Mouse (Mus musculus): ENCODE measurements around the gene Npnt. TPM values are rescaled to one million over a fixed set of nuclear protein-coding genes. Genes with fewer than 3 reads are reported as not detected.

Npnt gene
- polyA plus RNA-seq, 1 experiment from 2014 or later, result 33.0 TPM

GRCm38 (mm10) chr3:132919240-132919639 lies 30.9 kb downstream of the Npnt start:
- Histone ChIP-seq H3K4me3 (ENCODE audit: low read depth, low read length) (no peak overlapping the region), H3K27me3 (ENCODE audit: control insufficient read depth, insufficient read depth, low read depth, low read length) (no peaks in the 10 kb centered on the region), H3K36me3 (ENCODE audit: control insufficient read depth, insufficient read depth, low read length) (no peaks in the 10 kb centered on the region), H3K27ac (ENCODE audit: low read length) (no peak overlapping the region), H3K4me2 (ENCODE audit: low read length) (no peak overlapping the region), H3K9me3 (replicated peaks; ENCODE audit: control insufficient read depth, low read length, poor library complexity, severe bottlenecking) (no peaks in the 10 kb centered on the region), H3K4me1 (ENCODE audit: control insufficient read depth, insufficient read depth, low read length) (no peaks in the 10 kb centered on the region), H3K9ac (ENCODE audit: low read depth, low read length) (no peak overlapping the region)
- 91% methylated on average over 11 of the region's 11 CpGs for WGBS
- no peak for ATAC-seq

GRCm38 (mm10) chr3:132917356-132918090 lies 32.6 kb downstream of the Npnt start:
- H3K4me1 ChIP-seq (ENCODE audit: control insufficient read depth, insufficient read depth, low read length), result no peaks in the 10 kb centered on the region
- ATAC-seq, result no peak
- 88% methylated on average over 9 of the region's 9 CpGs for WGBS

GRCm38 (mm10) chr3:132915661-132916060 lies 34.4 kb downstream of the Npnt start:
- ATAC-seq, result no peak
- H3K4me1 ChIP-seq (ENCODE audit: control insufficient read depth, insufficient read depth, low read length), result no peaks in the 10 kb centered on the region
- WGBS, result 61% methylated on average over 9 of the region's 9 CpGs

More at GRCm38 (mm10) chr3:132917356-132918090, 32.6 kb downstream of the Npnt start:
- Histone ChIP-seq H3K27me3 (ENCODE audit: control insufficient read depth, insufficient read depth, low read depth, low read length) (no peaks in the 10 kb centered on the region), H3K27ac (ENCODE audit: low read length) (no peak overlapping the region), H3K4me2 (ENCODE audit: low read length) (no peak overlapping the region), H3K36me3 (ENCODE audit: control insufficient read depth, insufficient read depth, low read length) (no peaks in the 10 kb centered on the region), H3K4me3 (ENCODE audit: low read depth, low read length) (no peak overlapping the region), H3K9me3 (replicated peaks; ENCODE audit: control insufficient read depth, low read length, poor library complexity, severe bottlenecking) (no peaks in the 10 kb centered on the region), H3K9ac (ENCODE audit: low read depth, low read length) (no peak overlapping the region)

GRCm38 (mm10) chr3:132912420-132912819 lies 37.7 kb downstream of the Npnt start:
- no peak overlapping the region for H3K4me2 ChIP-seq (ENCODE audit: low read length)
- H3K4me3 ChIP-seq (ENCODE audit: low read depth, low read length), result no peak overlapping the region
- WGBS, result 75% methylated on average over 2 of the region's 2 CpGs
- H3K9ac ChIP-seq (ENCODE audit: low read depth, low read length), result no peak overlapping the region
- peaks cover 7% of the 10 kb centered on the region; the same call in 1 of the 2 replicates for H3K4me1 ChIP-seq (ENCODE audit: control insufficient read depth, insufficient read depth, low read length)
- no peak overlapping the region for H3K27ac ChIP-seq (ENCODE audit: low read length)
- H3K27me3 ChIP-seq (ENCODE audit: control insufficient read depth, insufficient read depth, low read depth, low read length), result no peaks in the 10 kb centered on the region
- ATAC-seq, result no peak
- H3K9me3 ChIP-seq (replicated peaks; ENCODE audit: control insufficient read depth, low read length, poor library complexity, severe bottlenecking), result no peaks in the 10 kb centered on the region
- H3K36me3 ChIP-seq (ENCODE audit: control insufficient read depth, insufficient read depth, low read length), result no peaks in the 10 kb centered on the region

More at GRCm38 (mm10) chr3:132915661-132916060, 34.4 kb downstream of the Npnt start:
- no peaks in the 10 kb centered on the region for H3K27me3 ChIP-seq (ENCODE audit: control insufficient read depth, insufficient read depth, low read depth, low read length)
- H3K4me2 ChIP-seq (ENCODE audit: low read length), result no peak overlapping the region
- H3K9ac ChIP-seq (ENCODE audit: low read depth, low read length), result no peak overlapping the region
- H3K36me3 ChIP-seq (ENCODE audit: control insufficient read depth, insufficient read depth, low read length), result no peaks in the 10 kb centered on the region
- no peak overlapping the region for H3K4me3 ChIP-seq (ENCODE audit: low read depth, low read length)
- no peak overlapping the region for H3K27ac ChIP-seq (ENCODE audit: low read length)
- H3K9me3 ChIP-seq (replicated peaks; ENCODE audit: control insufficient read depth, low read length, poor library complexity, severe bottlenecking), result no peaks in the 10 kb centered on the region

GRCm38 (mm10) chr3:132911716-132912115 lies 38.4 kb downstream of the Npnt start:
- H3K9me3 ChIP-seq (replicated peaks; ENCODE audit: control insufficient read depth, low read length, poor library complexity, severe bottlenecking), result no peaks in the 10 kb centered on the region
- peaks cover 7% of the 10 kb centered on the region; the same call in 1 of the 2 replicates for H3K4me1 ChIP-seq (ENCODE audit: control insufficient read depth, insufficient read depth, low read length)
- no peak overlapping the region for H3K4me2 ChIP-seq (ENCODE audit: low read length)
- no peak overlapping the region for H3K4me3 ChIP-seq (ENCODE audit: low read depth, low read length)
- H3K36me3 ChIP-seq (ENCODE audit: control insufficient read depth, insufficient read depth, low read length), result no peaks in the 10 kb centered on the region
- no peak overlapping the region for H3K9ac ChIP-seq (ENCODE audit: low read depth, low read length)
- no peak for ATAC-seq
- H3K27me3 ChIP-seq (ENCODE audit: control insufficient read depth, insufficient read depth, low read depth, low read length), result no peaks in the 10 kb centered on the region
- no peak overlapping the region for H3K27ac ChIP-seq (ENCODE audit: low read length)
- 52% methylated on average over 4 of the region's 4 CpGs for WGBS

- Histone ChIP-seq H3K4me1 (ENCODE audit: control insufficient read depth, insufficient read depth, low read length) (peaks cover 7% of the 10 kb centered on the region; the same call in 1 of the 2 replicates), H3K4me2 (ENCODE audit: low read length) (no peak overlapping the region), H3K4me3 (ENCODE audit: low read depth, low read length) (no peak overlapping the region), H3K9me3 (replicated peaks; ENCODE audit: control insufficient read depth, low read length, poor library complexity, severe bottlenecking) (no peaks in the 10 kb centered on the region), H3K27ac (ENCODE audit: low read length) (no peak overlapping the region), H3K9ac (ENCODE audit: low read depth, low read length) (no peak overlapping the region), H3K36me3 (ENCODE audit: control insufficient read depth, insufficient read depth, low read length) (no peaks in the 10 kb centered on the region), H3K27me3 (ENCODE audit: control insufficient read depth, insufficient read depth, low read depth, low read length) (no peaks in the 10 kb centered on the region)
- ATAC-seq, result no peak
- WGBS, result 78% methylated on average over 5 of the region's 5 CpGs
Observed at GRCm38 (mm10) chr3:132910727-132911126, 39.4 kb downstream of the Npnt start.

GRCm38 (mm10) chr3:132909736-132910135 lies 40.4 kb downstream of the Npnt start:
- H3K27ac ChIP-seq (ENCODE audit: low read length), result no peak overlapping the region
- H3K27me3 ChIP-seq (ENCODE audit: control insufficient read depth, insufficient read depth, low read depth, low read length), result no peaks in the 10 kb centered on the region
- ATAC-seq, result no peak
- no peaks in the 10 kb centered on the region for H3K9me3 ChIP-seq (replicated peaks; ENCODE audit: control insufficient read depth, low read length, poor library complexity, severe bottlenecking)
- 63% methylated on average over 12 of the region's 12 CpGs for WGBS
- H3K4me1 ChIP-seq (ENCODE audit: control insufficient read depth, insufficient read depth, low read length), result peaks cover 7% of the 10 kb centered on the region; the same call in 1 of the 2 replicates
- no peaks in the 10 kb centered on the region for H3K36me3 ChIP-seq (ENCODE audit: control insufficient read depth, insufficient read depth, low read length)
- no peak overlapping the region for H3K9ac ChIP-seq (ENCODE audit: low read depth, low read length)
- no peak overlapping the region for H3K4me2 ChIP-seq (ENCODE audit: low read length)
- H3K4me3 ChIP-seq (ENCODE audit: low read depth, low read length), result no peak overlapping the region

- no peak overlapping the region for H3K4me3 ChIP-seq (ENCODE audit: low read depth, low read length)
- H3K4me1 ChIP-seq (ENCODE audit: control insufficient read depth, insufficient read depth, low read length), result peaks cover 7% of the 10 kb centered on the region; the same call in 1 of the 2 replicates
- no peaks in the 10 kb centered on the region for H3K9me3 ChIP-seq (replicated peaks; ENCODE audit: control insufficient read depth, low read length, poor library complexity, severe bottlenecking)
- WGBS, result 77% methylated on average over 8 of the region's 8 CpGs
- H3K36me3 ChIP-seq (ENCODE audit: control insufficient read depth, insufficient read depth, low read length), result no peaks in the 10 kb centered on the region
- H3K27ac ChIP-seq (ENCODE audit: low read length), result no peak overlapping the region
- no peak overlapping the region for H3K4me2 ChIP-seq (ENCODE audit: low read length)
- no peaks in the 10 kb centered on the region for H3K27me3 ChIP-seq (ENCODE audit: control insufficient read depth, insufficient read depth, low read depth, low read length)
- no peak overlapping the region for H3K9ac ChIP-seq (ENCODE audit: low read depth, low read length)
- ATAC-seq, result no peak
Observed at GRCm38 (mm10) chr3:132907506-132908203, 42.4 kb downstream of the Npnt start.

Measured in midbrain, embryonic 16.5 days (tissue).